Mouse (Mus musculus) lung, embryonic 15.5 days (tissue): ENCODE data around the gene Tyms. TPM values are rescaled to one million over a fixed set of nuclear protein-coding genes. Genes with fewer than 3 reads are reported as not detected.
A peak's percentile ranks its signal among the peaks of the same experiment; 100 is the strongest.

Source experiments
- ATAC-seq: fragments of 200-750 bp; cut with Nextera tagmentation; 2 replicates; pipeline ENCODE4 v1.8.0; 2017; ENCODE audit warnings: moderate number of reproducible peaks, borderline replicate concordance; ENCODE audit not compliant: low FRiP score, low TSS enrichment; ENCODE audit errors: extremely low read depth
- H3K27ac ChIP-seq: fragments of 300-500 bp; sonication (generic); 2 replicates; pipeline ENCODE4 v1.5.1; 2015; ENCODE audit warnings: moderate library complexity, mild to moderate bottlenecking, inconsistent platforms
- H3K27me3 ChIP-seq: fragments of 300-500 bp; sonication (generic); 2 replicates; pipeline ENCODE4 v1.6.1; 2015; ENCODE audit warnings: inconsistent platforms
- H3K36me3 ChIP-seq: fragments of 300-500 bp; sonication (generic); 2 replicates; pipeline ENCODE4 v1.6.1; 2015; ENCODE audit warnings: inconsistent platforms
- H3K4me1 ChIP-seq: fragments of 300-500 bp; sonication (generic); 2 replicates; pipeline ENCODE4 v1.6.1; 2015; ENCODE audit warnings: inconsistent platforms
- H3K4me2 ChIP-seq: fragments of 300-500 bp; sonication (generic); 2 replicates; pipeline ENCODE4 v1.6.1; 2015; ENCODE audit warnings: inconsistent platforms, mild to moderate bottlenecking, moderate library complexity
- H3K4me3 ChIP-seq: fragments of 300-500 bp; sonication (generic); 2 replicates; pipeline ENCODE4 v1.5.1; 2015; ENCODE audit warnings: mild to moderate bottlenecking, inconsistent platforms
- H3K9ac ChIP-seq: fragments of 300-500 bp; sonication (generic); 2 replicates; pipeline ENCODE4 v1.6.1; 2015; ENCODE audit warnings: inconsistent platforms
- H3K9me3 ChIP-seq: fragments of 300-500 bp; sonication (generic); 2 replicates; pipeline ENCODE4 v1.6.1; 2016; ENCODE audit warnings: inconsistent platforms
- WGBS: fragments of 180-500 bp; shearing (Covaris S2); methylation state at CpG from one replicate; pipeline ENCODE4 v1.1.7; 2015; 5-methylcytosine and 5-hydroxymethylcytosine counted together
- polyA plus RNA-seq: library from polyadenylated mRNA; unstranded; fragments of >200 nt; fragmentation: Nextera tagmentation; extraction: Ambion mirVana; gene quantifications from 2 replicates; pipeline ENCODE4 v1.2.1, GENCODE M21; 2015

Gene Tyms
- polyA plus RNA-seq, 1 experiment from 2014 or later, result 325 TPM

- Histone ChIP-seq H3K9ac (no peak within 1 kb of the TSS), H3K4me3 (no peak within 1 kb of the TSS), H3K4me1 (0 out of 2 replicates have a peak, but pooled peaks cover 4% of the 10 kb centered on the region), H3K9me3 (no peaks in the 10 kb centered on the region), H3K4me2 (peak within 1 kb of the TSS; percentile 18; the same call in 1 of the 2 replicates), H3K36me3 (no peaks in the 10 kb centered on the region), H3K27me3 (no peaks in the 10 kb centered on the region), H3K27ac (no peak within 1 kb of the TSS)
- peak; percentile 92 for ATAC-seq
- WGBS, result 46% methylated on average over 16 of the region's 16 CpGs
Measured at GRCm38 (mm10) chr5:30012726-30013503, 60.5 kb downstream of the Tyms start, which contains the start of gene Il6. TSS of gene Il6 (plus strand) at chr5:30013114.

Other genes with a start within 250 kb of the Tyms start
- 0.20 and 0.24 TPM in 2 replicates for gene Il6, start 60.5 kb downstream of the Tyms start, polyA plus RNA-seq
- 0.22 and 0.25 TPM in 2 replicates for gene Garem2, start 31.5 kb upstream of the Tyms start, polyA plus RNA-seq
- gene 3110082J24Rik, start 32.5 kb upstream of the Tyms start, polyA plus RNA-seq, result not detected in 2 replicates
- gene Hadha, start 81.5 kb upstream of the Tyms start, polyA plus RNA-seq, result 143 TPM in 2 replicates
- gene Hadhb, start 81.6 kb upstream of the Tyms start, polyA plus RNA-seq, result 128 and 138 TPM in 2 replicates
- gene Adgrf3, start 132.1 kb upstream of the Tyms start, polyA plus RNA-seq, result 0.22 TPM in 1 of 2 replicates, not detected in the other
- 17.0 and 18.1 TPM in 2 replicates for gene Selenoi, start 159.0 kb upstream of the Tyms start, polyA plus RNA-seq
- gene Drc1, start 207.8 kb upstream of the Tyms start, polyA plus RNA-seq, result 2.7 and 2.8 TPM in 2 replicates